Mouse (Mus musculus) hindbrain, embryonic 12.5 days (tissue): ENCODE results near the gene Fcho1. TPM values are rescaled to one million over a fixed set of nuclear protein-coding genes. Genes with fewer than 3 reads are reported as not detected.

Experiments used
- ATAC-seq: fragments of 200-750 bp; cut with Nextera tagmentation; 2 replicates; pipeline ENCODE4 v1.8.0; 2017; ENCODE audit warnings: moderate TSS enrichment; ENCODE audit not compliant: low FRiP score
- H3K27ac ChIP-seq: fragments of 300-500 bp; sonication (generic); 2 replicates; pipeline ENCODE4 v1.5.1; 2016; ENCODE audit warnings: mild to moderate bottlenecking
- H3K27me3 ChIP-seq: fragments of 300-500 bp; sonication (generic); 2 replicates; pipeline ENCODE4 v1.6.1; 2016; ENCODE audit warnings: mild to moderate bottlenecking
- H3K36me3 ChIP-seq: fragments of 300-500 bp; sonication (generic); 2 replicates; pipeline ENCODE4 v1.6.1; 2016; ENCODE audit warnings: mild to moderate bottlenecking
- H3K4me1 ChIP-seq: fragments of 300-500 bp; sonication (generic); 2 replicates; pipeline ENCODE4 v1.6.1; 2016
- H3K4me2 ChIP-seq: fragments of 300-500 bp; sonication (generic); replicated peaks from 2 replicates; pipeline ENCODE4 v1.6.1; 2016; ENCODE audit warnings: mild to moderate bottlenecking
- H3K4me3 ChIP-seq: fragments of 300-500 bp; sonication (generic); 2 replicates; pipeline ENCODE4 v1.5.1; 2016; ENCODE audit warnings: mild to moderate bottlenecking
- H3K9ac ChIP-seq: fragments of 300-500 bp; sonication (generic); 2 replicates; pipeline ENCODE4 v1.6.1; 2016; ENCODE audit warnings: mild to moderate bottlenecking, moderate library complexity
- H3K9me3 ChIP-seq: fragments of 300-500 bp; sonication (generic); replicated peaks from 2 replicates; pipeline ENCODE4 v1.6.1; 2016; ENCODE audit warnings: mild to moderate bottlenecking
- WGBS: fragments of 180-500 bp; shearing (Covaris S2); methylation state at CpG from one replicate; pipeline ENCODE4 v1.1.7; 2016; 5-methylcytosine and 5-hydroxymethylcytosine counted together
- polyA plus RNA-seq: library from polyadenylated mRNA; unstranded; fragments of >200 nt; fragmentation: Nextera tagmentation; extraction: Ambion mirVana; gene quantifications from 2 replicates; pipeline ENCODE4 v1.2.1, GENCODE M21; 2016

Gene Fcho1
- polyA plus RNA-seq, 1 experiment from 2014 or later = 39.4 TPM

DNA sequence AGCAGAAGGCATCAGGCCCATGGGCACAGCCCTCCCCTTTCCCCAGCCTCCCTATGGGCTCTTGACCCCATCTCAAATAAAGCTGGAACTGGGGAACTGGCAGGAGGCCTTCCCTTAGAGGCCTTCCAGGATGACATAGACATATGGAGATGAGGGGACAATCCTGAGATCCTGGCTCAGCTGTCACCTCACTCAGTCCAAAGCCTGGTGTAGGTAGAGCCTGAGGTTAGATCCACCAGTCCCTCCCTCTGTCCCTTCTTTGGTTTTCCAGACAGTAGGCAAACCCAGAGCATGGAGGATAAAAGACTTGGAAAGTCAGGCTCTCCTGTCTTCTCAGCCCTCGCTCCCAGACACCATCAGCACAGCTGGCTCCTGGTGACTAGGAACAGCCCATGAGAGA, 58.7 kb downstream of the Fcho1 start:
- Histone ChIP-seq H3K9ac (peak overlapping the region; percentile 39; the same call in 1 of the 2 replicates), H3K36me3 (peaks cover 19% of the 10 kb centered on the region; the same call in 1 of the 2 replicates), H3K9me3 (no peaks in the 10 kb centered on the region), H3K4me1 (peaks cover 50% of the 10 kb centered on the region), H3K4me3 (no peak overlapping the region), H3K27ac (0 out of 2 replicates have a peak overlapping the region, but pooled peaks have one; percentile 56), H3K4me2 (0 out of 2 replicates have a peak overlapping the region, but pooled peaks have one; percentile 4), H3K27me3 (peaks cover 61% of the 10 kb centered on the region)
- WGBS = 5% methylated on average over 1 of the region's 1 CpGs
- no peak for ATAC-seq

DNA sequence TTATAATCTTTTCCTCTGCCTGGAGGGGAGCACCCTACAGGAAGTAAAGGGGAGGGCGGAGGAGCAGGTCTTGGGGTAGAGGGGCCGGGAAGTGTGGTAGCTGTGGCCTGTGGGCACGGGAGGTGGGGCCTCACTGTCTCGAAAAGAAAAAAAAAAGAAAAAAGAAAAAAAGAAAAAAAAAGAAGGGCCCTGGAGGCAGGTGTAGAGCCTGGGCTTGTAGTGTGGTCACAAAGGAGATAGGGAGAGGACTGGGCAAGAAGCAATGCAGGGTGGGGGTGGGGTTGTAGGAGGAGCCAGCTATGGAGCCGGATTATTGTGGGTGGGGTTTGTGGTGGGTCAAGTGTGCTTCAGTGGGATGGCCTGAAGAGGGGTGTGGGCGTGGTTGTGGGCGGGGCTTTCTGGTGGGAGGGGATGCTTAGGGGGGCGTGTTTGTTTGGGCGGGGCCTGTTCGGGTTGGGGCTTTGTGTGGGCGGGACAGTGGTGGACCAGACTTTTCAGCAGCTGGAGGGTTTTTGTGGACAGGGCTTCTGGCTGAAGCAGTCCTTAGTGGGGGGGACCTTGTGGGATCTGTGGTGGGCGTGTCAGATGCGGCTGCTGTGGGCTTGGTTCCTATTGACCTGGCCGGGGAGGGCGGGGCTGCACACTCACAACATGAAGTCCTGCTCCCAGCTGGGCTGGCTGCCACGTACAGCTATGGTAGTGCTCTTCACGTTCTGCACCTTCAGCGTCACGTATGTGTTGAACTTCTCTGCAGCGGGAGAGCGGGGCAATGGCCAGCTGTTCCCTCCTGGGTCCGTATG, 60.0 kb downstream of the Fcho1 start:
- Histone ChIP-seq H3K4me3 (0 out of 2 replicates have a peak overlapping the region, but pooled peaks have one; percentile 0), H3K27me3 (peaks cover 71% of the 10 kb centered on the region), H3K4me2 (peak overlapping the region; percentile 37), H3K9me3 (no peaks in the 10 kb centered on the region), H3K9ac (0 out of 2 replicates have a peak overlapping the region, but pooled peaks have one; percentile 14), H3K27ac (no peak overlapping the region), H3K4me1 (peaks cover 47% of the 10 kb centered on the region), H3K36me3 (peaks cover 21% of the 10 kb centered on the region; the same call in 1 of the 2 replicates)
- peak; percentile 53 for ATAC-seq
- WGBS = 4% methylated on average over 21 of the region's 22 CpGs

DNA sequence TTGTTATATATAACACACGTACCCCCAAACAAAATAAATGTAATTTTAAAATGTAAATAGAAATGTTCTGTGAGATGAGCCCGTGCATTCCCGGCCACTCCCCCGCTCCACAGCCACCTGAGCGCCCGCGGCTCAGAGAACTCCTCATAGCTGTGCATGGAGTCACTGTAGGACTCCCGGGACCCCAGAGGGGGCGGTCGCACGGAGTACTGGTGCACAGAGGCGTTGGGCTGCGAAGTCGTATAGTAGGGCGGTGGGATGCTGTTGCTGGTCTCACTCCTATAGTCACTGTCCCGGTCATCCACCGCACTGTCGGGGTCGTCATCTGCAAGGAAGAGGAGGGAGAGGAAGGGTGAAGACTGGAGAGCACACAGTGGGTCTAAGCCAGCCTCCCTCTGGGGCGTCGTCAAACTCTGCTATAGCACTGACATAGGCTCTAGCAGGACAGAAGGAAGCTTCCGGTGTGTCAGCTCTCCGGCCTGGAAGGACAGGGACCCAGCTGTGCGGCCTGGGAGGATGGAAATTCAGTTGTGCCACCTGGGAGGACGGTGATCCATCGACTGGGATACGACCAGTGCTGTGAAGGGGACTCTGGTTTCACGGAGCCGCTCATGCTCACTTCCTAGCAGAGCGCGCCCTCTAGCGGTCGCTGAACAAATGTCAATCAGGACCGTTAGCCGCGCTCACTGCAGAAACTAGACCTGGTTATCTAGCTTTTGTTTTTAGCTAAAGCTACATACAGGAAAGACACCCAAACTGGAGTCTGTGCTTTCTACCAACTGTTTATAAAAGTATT, 65.0 kb downstream of the Fcho1 start:
- Histone ChIP-seq H3K4me1 (peaks cover 10% of the 10 kb centered on the region), H3K9me3 (no peaks in the 10 kb centered on the region), H3K27ac (no peak overlapping the region), H3K4me2 (no peak overlapping the region), H3K36me3 (peaks cover 21% of the 10 kb centered on the region; the same call in 1 of the 2 replicates), H3K27me3 (peaks cover 80% of the 10 kb centered on the region), H3K9ac (no peak overlapping the region), H3K4me3 (no peak overlapping the region)
- peak; percentile 40 for ATAC-seq
- WGBS = 8% methylated on average over 36 of the region's 36 CpGs

- H3K4me3 ChIP-seq = no peak overlapping the region
- no peak overlapping the region for H3K27ac ChIP-seq
- WGBS = 74% methylated on average over 1 of the region's 1 CpGs
- peaks cover 21% of the 10 kb centered on the region; the same call in 1 of the 2 replicates for H3K36me3 ChIP-seq
- no peak overlapping the region for H3K9ac ChIP-seq
- no peak overlapping the region for H3K4me2 ChIP-seq
- ATAC-seq = no peak
- no peaks in the 10 kb centered on the region for H3K9me3 ChIP-seq
- H3K4me1 ChIP-seq = peaks cover 7% of the 10 kb centered on the region
- H3K27me3 ChIP-seq = peaks cover 88% of the 10 kb centered on the region
Measured at GRCm38 (mm10) chr8:71659751-71660150, 65.8 kb downstream of the Fcho1 start.

DNA sequence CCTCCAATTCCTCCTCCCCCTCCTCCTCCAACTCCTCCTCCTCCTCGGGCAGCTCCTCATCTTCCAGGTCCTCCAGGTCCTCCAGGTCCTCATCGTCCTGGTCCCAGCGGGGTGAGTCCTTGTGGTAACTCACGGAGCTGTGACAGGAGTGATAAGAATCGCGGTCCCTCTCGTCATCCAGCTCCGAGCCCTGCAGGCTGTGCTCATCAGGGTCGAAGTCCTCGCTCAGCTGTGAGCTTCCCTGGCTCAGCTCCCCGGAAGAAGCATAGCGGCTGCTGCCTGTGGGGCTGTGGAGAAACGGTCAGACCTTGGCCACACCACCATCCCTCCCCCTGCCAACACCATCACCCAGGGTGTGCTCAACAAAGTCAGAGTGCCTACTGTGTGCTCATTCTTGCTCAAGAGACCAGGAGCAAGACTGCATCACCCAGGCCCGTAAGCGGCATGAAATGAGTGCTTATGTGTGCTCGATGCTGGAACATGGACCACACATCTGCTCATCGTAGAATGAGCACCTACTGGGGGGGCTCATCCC, 66.9 kb downstream of the Fcho1 start:
- H3K9me3 ChIP-seq = no peaks in the 10 kb centered on the region
- H3K4me1 ChIP-seq = peaks cover 10% of the 10 kb centered on the region
- H3K4me2 ChIP-seq = no peak overlapping the region
- H3K9ac ChIP-seq = no peak overlapping the region
- no peak overlapping the region for H3K4me3 ChIP-seq
- H3K27me3 ChIP-seq = peaks cover 93% of the 10 kb centered on the region
- no peak overlapping the region for H3K27ac ChIP-seq
- no peak for ATAC-seq
- 36% methylated on average over 17 of the region's 17 CpGs for WGBS
- H3K36me3 ChIP-seq = peaks cover 16% of the 10 kb centered on the region; the same call in 1 of the 2 replicates

Other genes with a start within 250 kb of the Fcho1 start
- 18.0 and 19.6 TPM in 2 replicates for gene Ano8, start 239.8 kb downstream of the Fcho1 start, polyA plus RNA-seq
- 15.3 and 16.5 TPM in 2 replicates for gene Gtpbp3, start 237.6 kb downstream of the Fcho1 start, polyA plus RNA-seq
- gene Plvap, start 214.0 kb downstream of the Fcho1 start, polyA plus RNA-seq = 39.7 and 42.4 TPM in 2 replicates
- 0.67 and 0.70 TPM in 2 replicates for gene Ccdc194, start 200.0 kb downstream of the Fcho1 start, polyA plus RNA-seq
- 12.9 and 13.4 TPM in 2 replicates for gene Bst2, start 188.3 kb downstream of the Fcho1 start, polyA plus RNA-seq
- gene Mvb12a, start 182.8 kb downstream of the Fcho1 start, polyA plus RNA-seq = 51.7 and 58.4 TPM in 2 replicates
- gene Tmem221, start 166.8 kb downstream of the Fcho1 start, polyA plus RNA-seq = 0.18 and 0.56 TPM in 2 replicates
- gene Nxnl1, start 159.1 kb downstream of the Fcho1 start, polyA plus RNA-seq = not detected in 2 replicates
- 51.3 and 54.8 TPM in 2 replicates for gene Slc27a1, start 156.8 kb downstream of the Fcho1 start, polyA plus RNA-seq
- gene Pgls, start 133.5 kb downstream of the Fcho1 start, polyA plus RNA-seq = 197 and 202 TPM in 2 replicates
- gene Fam129c, start 128.1 kb downstream of the Fcho1 start, polyA plus RNA-seq = 5.3 and 6.3 TPM in 2 replicates
- gene Colgalt1, start 114.7 kb downstream of the Fcho1 start, polyA plus RNA-seq = 63.7 and 65.9 TPM in 2 replicates
- gene Unc13a, start 54.0 kb downstream of the Fcho1 start, polyA plus RNA-seq = 13.9 and 16.1 TPM in 2 replicates
- 3.7 and 3.8 TPM in 2 replicates for gene Jak3, start 49.4 kb downstream of the Fcho1 start, polyA plus RNA-seq
- gene Insl3, start 36.5 kb downstream of the Fcho1 start, polyA plus RNA-seq = 0.69 TPM in 1 of 2 replicates, not detected in the other
- 0.59 and 0.86 TPM in 2 replicates for gene B3gnt3, start 23.9 kb downstream of the Fcho1 start, polyA plus RNA-seq
- 7.2 and 8.0 TPM in 2 replicates for gene Zfp709, start 156.3 kb upstream of the Fcho1 start, polyA plus RNA-seq
- gene Zfp882, start 182.9 kb upstream of the Fcho1 start, polyA plus RNA-seq = 13.0 and 13.6 TPM in 2 replicates
- 35.5 and 36.3 TPM in 2 replicates for gene Zfp617, start 182.9 kb upstream of the Fcho1 start, polyA plus RNA-seq
- gene Zfp961, start 225.3 kb upstream of the Fcho1 start, polyA plus RNA-seq = 17.5 and 17.8 TPM in 2 replicates